Mouse (Mus musculus) ES-Bruce4 (cell line): ENCODE results near the gene Apaf1. TPM values are rescaled to one million over a fixed set of nuclear protein-coding genes. Genes with fewer than 3 reads are reported as not detected.

Experiments
- H3K27ac ChIP-seq: 2 replicates; pipeline ENCODE4 v1.5.1; 2012; ENCODE audit warnings: low read length, inconsistent platforms; ENCODE audit not compliant: insufficient read depth
- H3K27me3 ChIP-seq: 2 replicates; pipeline ENCODE4 v1.6.1; 2012; ENCODE audit warnings: mild to moderate bottlenecking, low read length, inconsistent platforms; ENCODE audit not compliant: control insufficient read depth, poor library complexity, insufficient read depth, severe bottlenecking
- H3K36me3 ChIP-seq: 2 replicates; pipeline ENCODE4 v1.6.1; 2012; ENCODE audit warnings: inconsistent platforms, mild to moderate bottlenecking, low read length, moderate library complexity; ENCODE audit not compliant: control insufficient read depth, poor library complexity, insufficient read depth, severe bottlenecking
- H3K4me1 ChIP-seq: one replicate; pipeline ENCODE4 v1.8.1; 2011; ENCODE audit warnings: low read length; ENCODE audit not compliant: control insufficient read depth, insufficient read depth
- H3K4me3 ChIP-seq: 2 replicates; pipeline ENCODE4 v1.5.1; 2011; ENCODE audit warnings: low read depth, mild to moderate bottlenecking, low read length
- H3K9ac ChIP-seq: 2 replicates; pipeline ENCODE4 v1.6.1; 2012; ENCODE audit warnings: low read depth, mild to moderate bottlenecking, inconsistent platforms; ENCODE audit not compliant: poor library complexity, severe bottlenecking
- H3K9me3 ChIP-seq: replicated peaks from 2 replicates; pipeline ENCODE4 v1.6.1; 2012; ENCODE audit warnings: mild to moderate bottlenecking, low read length, inconsistent platforms; ENCODE audit not compliant: control insufficient read depth, poor library complexity, insufficient read depth, severe bottlenecking
- CTCF ChIP-seq: IDR thresholded peaks from one replicate; pipeline ENCODE4 v1.8.1; 2011; ENCODE audit warnings: low read depth, low read length
- EP300 ChIP-seq: IDR thresholded peaks from 2 replicates; pipeline ENCODE4 v1.6.1; 2011; ENCODE audit warnings: low read depth, low read length; ENCODE audit not compliant: insufficient read depth
- POLR2A ChIP-seq: IDR thresholded peaks from one replicate; pipeline ENCODE4 v1.8.1; 2011; ENCODE audit warnings: low read length; ENCODE audit not compliant: insufficient read depth
- polyA plus RNA-seq: library from polyadenylated mRNA; stranded (reverse); fragments of >200 nt; gene quantifications from 2 replicates; pipeline ENCODE4 v1.2.4, GENCODE M21; 2011; ENCODE audit warnings: low read depth; ENCODE audit not compliant: missing spikeins, insufficient read depth, insufficient read length

The Apaf1 gene
- polyA plus RNA-seq, 1 experiment, result 73.0 TPM

DNA sequence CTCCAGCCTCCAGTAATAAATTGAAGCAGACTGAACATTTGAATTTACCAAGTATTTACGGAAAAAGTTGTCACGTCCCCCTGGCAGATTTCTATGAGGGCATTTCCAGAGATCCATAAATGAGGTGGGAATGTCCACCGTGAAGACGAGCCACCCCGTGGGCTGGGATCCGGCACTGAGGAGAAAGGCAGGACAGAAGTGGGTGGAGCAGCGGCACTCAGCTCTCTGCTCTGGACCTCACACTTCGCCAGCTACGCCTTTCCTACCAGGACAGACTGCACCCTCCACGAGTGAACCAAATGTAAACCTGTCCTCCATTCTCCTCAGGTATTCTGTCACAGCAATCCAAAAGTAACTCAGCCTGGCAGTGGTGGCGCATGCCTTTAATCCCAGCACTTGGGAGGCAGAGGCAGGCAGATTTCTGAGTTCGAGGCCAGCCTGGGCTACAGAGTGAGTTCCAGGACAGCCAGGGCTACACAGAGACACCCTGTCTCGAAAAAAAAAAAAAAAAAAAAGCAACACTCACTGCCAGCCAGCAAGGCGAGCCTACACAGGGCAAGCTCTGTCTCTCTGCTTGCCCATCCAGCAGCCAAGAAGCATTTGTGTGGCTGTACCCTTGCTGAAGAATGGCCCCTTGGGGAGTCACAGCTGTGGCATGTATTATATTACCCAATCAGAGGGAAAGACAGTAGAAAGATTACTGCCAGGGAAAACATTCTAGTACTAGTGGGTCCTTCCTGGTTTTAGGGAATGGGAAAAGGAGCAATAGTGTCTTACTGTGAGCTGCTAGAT, 20.4 kb upstream of the Apaf1 start:
- TF ChIP-seq POLR2A, result no peak
- no peak for TF ChIP-seq CTCF
- TF ChIP-seq EP300, result no peak
- Histone ChIP-seq H3K9ac (no peak overlapping the region), H3K36me3 (no peaks in the 10 kb centered on the region), H3K4me1 (no peaks in the 10 kb centered on the region), H3K27ac (no peak overlapping the region), H3K4me3 (no peak overlapping the region), H3K9me3 (no peaks in the 10 kb centered on the region), H3K27me3 (no peaks in the 10 kb centered on the region)

DNA sequence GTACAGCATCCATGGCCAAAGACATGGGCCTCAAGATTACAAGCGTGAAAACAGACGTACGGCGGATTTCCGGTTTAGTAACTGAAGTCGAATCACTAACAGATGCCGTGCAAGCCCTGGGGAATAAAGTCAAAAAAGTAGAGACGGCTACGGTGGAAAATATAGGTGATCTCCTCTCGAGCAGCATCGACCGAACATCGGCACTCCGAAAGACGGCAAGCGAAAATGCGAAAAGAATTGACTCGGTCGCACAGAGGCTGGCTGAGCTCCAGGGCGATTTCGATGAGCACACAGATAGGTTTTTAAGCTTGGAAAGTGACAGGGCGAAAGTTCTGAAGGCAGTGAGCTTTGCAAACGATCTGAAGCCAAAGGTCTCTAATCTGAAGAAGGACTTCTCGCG, 19.4 kb upstream of the Apaf1 start:
- H3K4me3 ChIP-seq, result no peak overlapping the region
- no peak overlapping the region for H3K27ac ChIP-seq
- no peaks in the 10 kb centered on the region for H3K4me1 ChIP-seq
- H3K9ac ChIP-seq, result no peak overlapping the region
- no peaks in the 10 kb centered on the region for H3K9me3 ChIP-seq
- no peaks in the 10 kb centered on the region for H3K36me3 ChIP-seq
- TF ChIP-seq CTCF (no peak), EP300 (no peak), POLR2A (no peak)
- no peaks in the 10 kb centered on the region for H3K27me3 ChIP-seq

DNA sequence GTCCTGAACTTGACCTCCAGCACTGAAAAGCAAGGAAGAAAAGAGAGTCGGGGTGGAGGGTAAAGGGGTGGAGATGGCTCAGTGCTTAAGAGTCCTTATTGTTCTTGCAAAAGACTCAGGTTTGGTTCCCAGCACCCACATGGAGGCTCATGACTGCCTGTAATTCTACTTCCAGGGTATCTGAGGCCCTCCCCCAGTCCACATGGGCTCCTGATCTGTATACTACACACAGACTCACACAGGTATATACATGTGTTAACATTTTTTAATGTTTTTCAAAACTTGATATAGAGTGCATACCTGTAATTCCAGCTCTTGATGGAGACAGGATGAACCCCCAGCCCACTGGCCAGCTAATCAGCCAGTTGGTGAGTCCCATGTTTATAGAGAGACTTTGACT, 17.5 kb upstream of the Apaf1 start:
- H3K27ac ChIP-seq, result no peak overlapping the region
- no peaks in the 10 kb centered on the region for H3K27me3 ChIP-seq
- no peaks in the 10 kb centered on the region for H3K9me3 ChIP-seq
- no peaks in the 10 kb centered on the region for H3K36me3 ChIP-seq
- no peaks in the 10 kb centered on the region for H3K4me1 ChIP-seq
- no peak overlapping the region for H3K4me3 ChIP-seq
- no peak overlapping the region for H3K9ac ChIP-seq
- TF ChIP-seq POLR2A (no peak), EP300 (no peak), CTCF (no peak)

DNA sequence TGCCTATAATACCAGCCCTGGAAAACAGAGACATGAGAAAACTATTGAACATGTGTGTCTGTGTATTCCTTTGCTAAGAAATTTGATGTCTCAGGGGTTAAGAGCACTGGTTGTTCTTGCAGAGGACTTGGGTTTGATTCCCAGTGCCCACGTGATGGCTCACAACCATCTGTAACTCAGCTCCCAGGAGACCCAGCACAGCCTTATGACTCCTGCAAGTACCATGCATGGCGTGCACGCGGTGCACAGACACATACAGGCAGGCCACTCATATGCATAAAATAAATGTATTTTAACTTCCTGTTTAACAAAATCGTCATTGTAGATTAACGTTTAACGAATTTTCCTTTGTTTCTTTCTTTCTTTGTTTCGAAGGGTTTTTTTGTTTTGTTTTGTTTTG, 15.5 kb upstream of the Apaf1 start:
- Histone ChIP-seq H3K36me3 (no peaks in the 10 kb centered on the region), H3K27me3 (no peaks in the 10 kb centered on the region), H3K27ac (no peak overlapping the region), H3K4me1 (no peaks in the 10 kb centered on the region), H3K4me3 (no peak overlapping the region), H3K9me3 (no peaks in the 10 kb centered on the region), H3K9ac (no peak overlapping the region)
- TF ChIP-seq POLR2A (no peak), CTCF (no peak), EP300 (no peak)

DNA sequence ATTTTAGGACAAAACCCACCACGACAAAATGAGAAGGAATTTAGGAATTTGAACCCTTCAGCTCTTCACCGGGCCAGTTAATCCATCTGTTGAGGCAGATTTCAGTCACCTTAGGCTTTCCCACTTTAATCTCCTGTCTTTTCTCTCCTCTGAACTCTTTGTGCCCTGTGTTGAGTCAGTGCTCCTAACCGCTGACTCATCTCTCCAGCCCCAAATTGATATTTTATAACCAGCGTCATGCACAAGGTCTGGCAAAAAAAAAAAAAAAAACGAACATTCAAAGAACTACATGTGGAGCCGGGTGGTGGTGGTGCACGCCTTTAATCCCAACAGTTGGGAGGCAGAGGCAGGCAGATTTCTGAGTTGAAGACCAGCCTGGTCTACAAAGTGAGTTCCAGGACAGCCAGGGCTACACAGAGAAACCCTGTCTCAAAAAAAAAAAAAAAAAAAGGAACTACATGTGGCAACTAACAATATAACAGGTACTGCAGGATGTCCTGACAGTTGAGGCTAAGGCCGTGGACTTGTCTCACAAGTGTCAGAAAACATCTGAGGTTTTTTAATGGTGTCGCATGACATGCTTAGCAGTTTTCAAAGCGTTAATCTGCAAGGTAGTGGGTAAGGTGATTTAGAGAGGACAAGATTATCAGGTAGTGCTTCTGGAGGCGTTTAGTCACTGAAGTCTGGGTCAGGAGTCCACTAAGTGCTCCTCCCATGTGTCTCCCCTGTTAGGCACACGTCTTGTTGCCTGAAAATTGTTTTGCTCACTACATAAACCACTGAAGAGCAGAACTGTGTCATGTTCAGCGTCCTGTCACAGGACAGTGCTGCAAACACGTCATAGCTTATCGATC, 11.9 kb upstream of the Apaf1 start:
- TF ChIP-seq EP300 (no peak), CTCF (no peak), POLR2A (no peak)
- Histone ChIP-seq H3K27ac (no peak overlapping the region), H3K4me3 (no peak overlapping the region), H3K27me3 (no peaks in the 10 kb centered on the region), H3K9ac (no peak overlapping the region), H3K4me1 (no peaks in the 10 kb centered on the region), H3K9me3 (no peaks in the 10 kb centered on the region), H3K36me3 (no peaks in the 10 kb centered on the region)

DNA sequence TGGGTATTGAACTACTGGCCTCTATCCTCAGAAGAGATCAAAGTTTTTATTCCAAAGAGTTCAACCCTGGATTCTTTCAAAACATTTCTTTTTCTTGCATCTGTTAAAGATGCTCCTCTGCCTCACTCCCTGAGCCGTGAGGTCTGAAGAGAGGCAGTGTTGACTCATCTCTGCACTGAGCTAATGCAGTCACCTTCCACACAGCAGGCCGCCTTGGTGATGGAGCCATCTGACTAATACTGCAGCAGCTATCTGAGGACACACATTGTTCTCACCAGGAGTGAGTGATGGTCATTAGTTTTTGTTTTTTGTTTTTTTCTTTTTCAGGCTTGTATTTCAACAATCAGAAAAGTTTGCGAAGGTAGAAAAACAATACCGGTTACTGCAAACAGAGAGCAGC, 10.2 kb upstream of the Apaf1 start:
- H3K9me3 ChIP-seq, result no peaks in the 10 kb centered on the region

More for the DNA sequence above, 10.2 kb upstream of the Apaf1 start:
- Histone ChIP-seq H3K4me3 (no peak overlapping the region), H3K36me3 (no peaks in the 10 kb centered on the region), H3K27me3 (no peaks in the 10 kb centered on the region), H3K9ac (no peak overlapping the region), H3K4me1 (no peaks in the 10 kb centered on the region), H3K27ac (no peak overlapping the region)
- no peak for TF ChIP-seq EP300
- TF ChIP-seq CTCF, result no peak
- no peak for TF ChIP-seq POLR2A
